Mouse (Mus musculus) frontal cortex, postnatal 10 days (tissue): ENCODE measurements around the gene Tkt.

Source experiments
- DNase-seq, 2 experiments: peaks; one replicate each; pipeline ENCODE4 v3.0.0; 2022; ENCODE audit warnings: low spot score in 2 of 2, mixed read lengths in 1 of 2

Gene Tkt

DNA sequence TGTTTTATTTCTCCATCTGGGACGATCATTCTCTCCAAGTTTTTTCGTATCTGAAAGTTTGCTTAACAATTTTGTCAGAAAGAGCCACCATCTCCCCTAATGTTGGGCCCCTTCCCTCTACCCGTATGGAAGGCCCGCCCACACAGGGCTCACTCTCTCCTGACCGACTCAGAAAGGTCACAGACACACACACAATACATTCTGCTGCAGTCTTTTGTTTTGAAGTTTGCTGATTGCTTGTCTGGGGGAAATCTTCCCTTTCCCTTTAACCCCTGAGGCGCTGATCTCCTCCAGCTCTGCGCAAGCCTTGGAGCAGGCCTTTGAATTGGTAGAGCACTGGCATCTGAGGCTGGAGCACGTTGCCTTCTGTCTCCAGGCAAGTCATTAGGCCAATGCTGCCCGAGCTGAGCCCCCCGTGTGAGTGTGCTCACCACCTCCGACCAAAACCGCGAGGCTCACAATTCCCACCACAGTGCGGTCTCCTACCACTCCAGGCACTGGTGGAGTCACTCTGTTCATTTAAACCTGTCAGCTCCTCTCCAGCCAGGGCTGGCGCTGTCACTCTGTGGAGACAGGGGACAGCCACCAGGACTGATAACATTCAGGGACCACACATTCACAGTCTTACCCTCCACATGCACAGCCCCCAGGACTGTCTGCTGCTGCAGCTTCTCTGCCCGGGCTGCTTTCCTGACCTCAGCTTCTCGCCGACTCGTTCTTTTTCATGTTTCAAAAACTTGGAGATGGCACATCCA is 36.5 kb downstream of the Tkt start:
- no peak for DNase-seq

DNA sequence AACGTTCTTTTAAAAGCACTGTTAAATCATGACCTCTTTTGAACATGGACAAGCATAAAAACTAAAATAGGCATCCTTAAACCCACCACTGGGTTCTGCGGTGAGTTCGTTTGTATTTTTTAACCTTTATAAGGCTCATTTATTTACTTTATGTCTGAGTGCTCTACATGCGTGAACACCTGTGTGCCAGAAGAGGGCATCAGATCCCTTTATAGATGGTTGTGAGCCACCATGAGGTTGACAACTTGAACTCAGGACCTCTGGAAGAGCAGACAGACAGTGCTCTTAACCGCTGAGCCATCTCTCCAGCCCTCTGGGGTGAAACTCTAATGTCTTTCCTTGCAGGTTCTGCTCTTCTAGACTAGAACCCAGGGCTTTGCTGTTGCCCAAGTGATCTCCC is 37.2 kb downstream of the Tkt start:
- DNase-seq, result no peak

DNA sequence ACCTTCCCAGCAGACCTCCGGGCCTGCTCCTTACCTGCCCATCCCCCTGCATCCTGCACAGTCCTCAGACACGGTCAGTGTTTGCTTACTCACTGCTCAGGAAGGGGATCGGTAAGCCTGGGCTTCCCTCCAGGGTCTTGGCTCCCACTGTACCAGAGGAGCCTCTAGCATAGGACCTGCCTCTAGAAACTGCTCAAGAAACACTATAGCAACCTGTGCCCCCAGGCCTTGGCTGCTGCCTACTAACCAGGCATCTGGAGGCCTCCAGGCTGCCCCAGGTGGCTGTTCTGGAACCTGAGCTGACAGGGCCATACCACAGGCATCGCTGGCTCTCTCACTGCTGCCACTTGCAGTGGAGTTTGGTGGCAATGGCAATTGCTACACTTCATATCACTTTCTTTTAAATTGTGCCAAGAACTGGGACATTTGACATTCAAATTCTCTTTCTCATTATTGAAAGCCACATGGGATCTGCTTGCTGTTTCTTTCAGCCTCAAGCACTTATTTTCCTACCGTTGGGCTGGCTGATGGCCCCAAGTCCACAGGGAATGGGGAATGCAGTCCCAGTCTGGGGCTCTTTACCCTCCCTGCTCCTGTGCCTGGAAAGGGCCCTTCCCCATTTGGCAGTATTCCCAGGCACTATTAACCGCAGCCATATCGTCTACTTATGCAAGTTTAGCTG is 38.8 kb downstream of the Tkt start:
- no peak for DNase-seq

DNA sequence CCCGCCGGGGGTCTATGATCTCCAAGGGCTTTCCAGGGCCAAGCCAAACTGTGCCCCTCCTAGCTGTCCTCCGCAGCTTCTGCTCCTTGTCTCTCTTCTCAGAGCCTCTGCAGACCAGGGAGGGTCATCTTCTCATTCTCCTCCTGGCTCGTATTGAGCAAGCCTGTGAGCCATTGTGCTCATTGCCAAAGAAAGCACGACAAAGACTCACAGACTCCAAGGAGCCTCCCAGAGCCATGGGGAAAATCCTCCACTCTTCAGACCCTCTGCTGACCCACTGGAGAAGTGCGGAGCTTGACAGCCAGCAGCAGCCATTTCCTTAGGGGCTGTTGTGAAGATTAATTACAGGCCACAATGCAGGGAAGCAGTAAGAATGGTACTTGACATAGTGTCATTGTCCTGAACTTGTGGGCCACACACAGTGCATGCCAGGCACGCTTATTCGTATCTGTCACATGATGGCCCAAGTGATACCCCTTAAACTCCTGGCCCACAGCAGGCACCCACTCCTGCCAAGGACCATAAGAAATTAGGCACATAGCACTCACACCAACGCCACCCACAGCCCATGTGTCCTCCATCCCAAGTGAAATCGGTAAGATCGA is 42.0 kb downstream of the Tkt start:
- DNase-seq, result no peak

DNA sequence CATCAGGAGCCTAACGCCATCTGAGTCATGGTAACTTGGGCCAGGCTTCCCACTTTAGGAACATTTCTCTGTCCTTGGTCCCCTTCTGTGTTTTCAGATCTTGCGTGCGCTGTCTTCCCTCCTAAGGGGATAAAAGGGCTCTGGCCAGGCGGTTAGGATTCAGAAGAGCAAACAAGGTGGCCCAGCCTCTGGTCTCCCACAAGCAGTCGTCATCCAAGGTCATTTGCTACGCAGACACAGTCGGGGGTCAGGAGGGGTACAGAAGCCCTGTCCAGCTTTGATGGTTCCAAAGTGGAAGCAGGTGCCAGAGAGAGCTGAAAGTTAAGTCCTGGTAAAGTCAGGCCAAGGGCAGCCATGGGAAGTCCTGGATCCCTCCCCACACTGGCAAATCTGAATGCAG is 42.8 kb downstream of the Tkt start:
- DNase-seq, result no peak

DNA sequence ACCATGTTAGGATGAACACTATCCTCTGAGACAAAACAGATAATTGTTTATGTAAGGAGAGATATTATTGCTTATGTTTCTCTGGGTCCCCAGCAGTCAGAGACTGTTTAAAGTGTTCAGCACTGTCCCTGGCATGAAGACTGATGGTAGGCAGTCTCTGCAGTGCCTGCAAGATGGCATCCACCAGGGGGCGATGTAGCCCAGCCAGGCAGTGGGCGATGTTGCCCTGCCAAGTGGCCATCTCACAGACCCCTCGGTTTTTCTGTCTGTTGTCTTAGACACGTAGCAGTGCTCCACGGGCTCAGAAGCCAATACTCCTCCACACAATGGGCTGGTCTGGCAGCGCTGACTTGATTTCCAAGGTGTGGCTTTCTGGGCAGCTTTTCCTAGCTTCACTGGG is 43.3 kb downstream of the Tkt start:
- DNase-seq, result peak; percentile 49 to 74

DNA sequence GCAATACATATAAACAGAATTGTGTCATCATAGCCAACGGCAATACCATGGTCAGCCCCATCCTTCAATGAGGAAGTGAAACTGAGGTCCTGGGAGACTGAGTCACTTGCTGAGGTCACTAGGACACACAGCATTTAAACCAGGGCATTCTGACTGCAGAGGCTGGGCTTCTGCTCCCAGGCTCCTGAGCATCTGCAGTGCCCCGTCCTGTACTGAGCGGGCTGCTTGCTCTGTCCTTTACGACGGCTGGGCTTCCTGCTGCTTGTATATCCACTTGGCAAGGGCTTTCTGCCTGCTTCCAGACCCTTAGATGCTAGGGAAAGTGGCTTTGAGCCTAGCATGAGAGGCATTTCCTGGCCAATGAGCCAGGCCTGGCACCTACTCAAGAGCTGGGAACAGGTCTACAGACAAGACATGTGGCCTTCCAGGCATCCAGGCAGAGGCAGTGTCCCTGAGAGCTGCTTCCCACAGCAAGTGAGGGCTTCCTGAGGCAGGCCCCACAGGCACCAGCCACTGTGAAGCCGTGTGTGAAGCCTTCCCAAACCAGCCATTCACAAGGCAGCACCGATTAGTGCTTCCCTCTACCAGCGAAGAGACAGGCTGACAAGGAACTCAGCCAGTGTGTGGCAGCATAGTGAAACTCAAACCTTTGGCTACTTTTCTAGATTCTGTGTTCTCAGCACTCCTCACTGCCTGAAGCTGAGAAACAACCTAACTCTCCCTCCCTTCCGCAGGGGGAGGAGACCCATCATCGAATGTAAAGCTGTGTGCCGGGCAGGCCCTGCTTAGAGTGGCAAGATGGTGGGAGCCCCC is 45.3 kb downstream of the Tkt start:
- DNase-seq, result peak; percentile 24 to 47

DNA sequence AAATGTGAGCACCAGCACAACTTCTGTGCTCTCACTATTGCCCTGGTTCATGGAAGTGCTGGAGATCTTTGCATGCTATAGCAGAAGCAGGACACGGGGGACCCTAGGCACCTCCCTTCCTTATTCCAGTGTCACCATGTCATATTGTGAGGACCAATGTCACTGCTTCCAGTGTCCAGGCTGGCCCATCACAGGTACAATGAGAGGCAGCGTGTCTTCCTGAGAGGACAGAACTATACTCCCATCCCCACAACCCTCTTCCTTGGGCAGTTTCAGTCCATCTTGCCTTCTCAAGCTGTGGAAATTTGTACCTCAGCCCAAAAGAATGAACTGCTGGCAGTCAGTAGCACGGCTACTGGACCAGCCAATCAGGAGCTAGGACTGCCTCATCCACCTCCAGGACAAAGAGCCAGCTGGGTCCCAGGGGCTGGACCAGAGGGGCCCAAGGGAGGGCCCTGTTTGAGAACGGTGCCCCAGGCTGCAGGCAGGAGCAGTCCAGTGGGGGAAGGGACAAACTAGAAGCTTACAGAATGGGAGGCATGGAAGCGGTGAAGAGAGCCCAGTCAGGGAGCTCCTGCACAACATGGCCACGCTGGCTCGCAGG is 46.0 kb downstream of the Tkt start:
- peak in 1 of 2 experiments; percentile 40 for DNase-seq

DNA sequence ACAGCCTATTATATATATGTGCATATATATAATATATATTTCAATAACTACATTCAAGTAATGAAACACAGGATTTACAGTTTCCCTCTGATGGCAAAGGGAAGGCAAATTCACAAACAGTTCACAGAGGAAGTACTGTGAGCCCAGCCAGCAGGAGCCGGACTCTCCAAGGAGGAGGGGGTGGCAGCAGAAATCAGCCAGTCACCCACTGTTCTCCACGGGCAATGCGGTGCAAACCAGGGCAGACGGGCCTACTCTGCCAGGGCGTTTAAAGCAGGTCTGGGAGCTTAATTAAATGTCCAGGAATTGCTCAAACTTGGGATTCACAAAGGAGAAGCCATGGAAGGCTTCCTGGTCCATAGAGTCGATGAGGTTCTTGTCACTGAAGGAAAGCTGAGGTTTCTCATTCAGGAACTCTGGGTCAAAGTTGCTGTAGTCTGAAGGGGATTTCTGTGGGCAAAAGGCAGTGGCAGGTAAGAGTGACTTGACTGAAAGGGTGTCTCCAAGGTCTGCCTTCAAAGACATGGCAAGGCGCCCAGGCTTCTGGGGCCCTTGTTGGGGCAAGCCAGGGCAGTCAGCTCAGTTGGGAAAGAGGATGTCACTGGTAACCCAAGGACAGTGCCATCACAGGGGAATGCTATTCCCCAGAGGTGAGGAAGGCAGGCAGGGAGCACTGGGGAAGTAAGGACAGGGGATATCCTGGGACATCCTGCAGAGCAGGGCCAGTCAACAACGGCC is 47.6 kb downstream of the Tkt start:
- DNase-seq, result no peak

DNA sequence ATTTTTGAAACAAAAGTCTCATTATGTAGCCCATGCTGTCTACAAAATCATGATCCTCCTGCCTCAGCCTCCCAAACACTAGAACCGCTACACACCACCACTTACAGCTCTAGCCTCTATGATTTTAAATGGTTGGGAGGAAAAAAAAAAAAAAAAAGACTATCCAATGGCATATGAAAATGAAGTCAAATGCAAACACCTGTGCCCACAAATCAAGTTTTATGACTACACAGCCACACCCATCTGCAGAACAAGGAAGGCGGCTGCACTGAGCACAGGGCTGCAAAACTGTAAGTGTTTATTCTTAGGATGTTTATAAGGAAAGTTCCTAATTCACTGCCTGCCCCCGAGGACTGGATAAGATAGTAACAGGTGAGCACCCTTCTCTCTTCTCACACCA is 48.2 kb downstream of the Tkt start:
- DNase-seq, result no peak

DNA sequence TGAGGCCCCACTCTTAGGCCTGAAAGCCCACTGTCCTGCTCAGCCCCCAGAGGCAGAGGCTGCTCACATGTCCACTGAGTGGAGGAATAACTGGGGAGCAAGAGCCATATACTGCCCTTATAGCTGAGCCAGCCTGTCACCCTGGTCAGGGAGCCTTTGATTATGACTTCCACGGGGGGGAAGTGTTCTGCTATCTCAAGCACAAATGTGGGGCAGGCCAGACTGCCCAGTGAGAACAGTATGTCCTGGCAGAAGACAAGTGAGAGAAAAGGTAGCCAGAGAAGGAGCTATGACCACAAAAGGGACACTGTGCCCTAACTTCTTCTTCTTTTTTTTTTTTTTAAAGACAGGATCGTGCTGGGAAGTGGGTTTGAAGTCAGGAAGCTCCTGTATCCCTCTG is 49.0 kb downstream of the Tkt start:
- no peak for DNase-seq

DNA sequence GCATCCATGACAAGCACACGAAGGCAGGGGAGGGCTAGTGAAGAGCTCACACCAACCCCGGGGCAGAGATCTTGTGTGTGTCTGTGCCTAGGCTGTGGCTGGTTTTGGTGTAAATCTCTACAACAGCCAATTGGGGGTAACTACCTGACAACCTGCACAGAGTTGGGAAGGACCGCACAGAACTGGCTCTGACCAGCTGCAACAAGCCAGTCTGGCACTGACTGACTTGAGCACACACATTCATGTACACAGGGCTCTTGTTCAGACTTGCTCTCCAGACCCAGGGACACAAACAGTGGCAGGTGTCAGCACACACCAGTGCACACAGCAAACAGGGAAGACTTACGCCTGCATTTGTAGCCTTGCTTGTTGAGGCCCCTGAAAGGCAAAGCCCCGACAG is 58.7 kb downstream of the Tkt start:
- DNase-seq, result no peak

DNA sequence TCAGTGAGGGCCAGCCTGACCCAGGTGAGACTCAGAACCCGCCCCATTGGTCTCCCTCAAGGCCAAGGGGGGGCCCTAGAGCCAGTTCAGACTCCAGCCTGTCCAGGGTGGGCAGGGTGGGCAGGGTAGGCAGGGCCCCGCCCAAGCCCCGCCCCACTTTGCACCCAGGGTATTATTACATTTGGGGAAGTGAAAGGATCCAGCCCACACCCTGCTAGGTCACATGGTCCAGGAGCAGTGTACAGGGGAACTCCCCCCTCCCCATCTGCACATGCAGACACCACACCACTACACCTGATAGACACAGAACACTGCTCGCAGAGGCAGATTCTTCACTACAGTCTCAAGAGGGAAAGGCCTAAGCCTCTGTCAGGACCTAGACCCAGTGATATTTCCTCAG is 59.5 kb downstream of the Tkt start:
- no peak for DNase-seq

DNA sequence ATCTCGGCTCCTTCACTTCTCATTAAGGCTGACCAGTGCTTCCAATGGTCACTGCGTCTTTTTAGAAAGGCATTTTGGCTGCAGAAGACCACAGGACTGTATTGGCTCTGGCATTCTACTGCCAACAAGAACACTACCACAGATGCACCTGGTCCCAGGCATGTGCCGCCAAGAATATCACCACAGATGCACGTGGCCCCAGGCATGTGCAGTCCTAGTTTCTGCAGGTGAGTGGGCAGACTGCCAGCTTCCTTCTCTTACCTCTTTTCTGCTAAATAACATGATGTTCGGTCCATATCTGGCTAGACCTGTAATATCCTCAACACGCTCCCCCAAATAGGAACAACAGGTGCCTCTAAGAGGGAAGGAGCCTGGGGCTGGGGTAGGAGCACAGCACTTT is 60.0 kb downstream of the Tkt start:
- DNase-seq, result no peak

DNA sequence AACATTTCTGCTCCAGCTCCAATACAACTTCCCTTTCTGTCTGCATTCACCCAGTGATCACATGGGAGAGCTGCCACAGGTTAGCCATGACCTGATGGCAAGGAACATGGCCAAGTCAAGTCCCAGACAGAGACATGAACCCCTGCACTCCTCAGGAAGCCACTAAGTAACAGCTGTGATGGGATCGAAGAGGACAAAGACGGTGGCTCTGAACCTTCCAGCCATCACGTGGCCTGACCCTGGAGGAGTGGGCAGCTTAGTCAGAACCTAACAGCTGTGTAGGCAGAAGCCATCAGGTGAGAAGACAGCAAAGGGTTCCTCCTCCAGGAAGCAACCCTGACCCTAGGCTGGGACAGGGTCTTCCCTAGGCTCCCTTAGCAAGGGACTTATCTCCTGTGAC is 61.3 kb downstream of the Tkt start:
- no peak for DNase-seq

DNA sequence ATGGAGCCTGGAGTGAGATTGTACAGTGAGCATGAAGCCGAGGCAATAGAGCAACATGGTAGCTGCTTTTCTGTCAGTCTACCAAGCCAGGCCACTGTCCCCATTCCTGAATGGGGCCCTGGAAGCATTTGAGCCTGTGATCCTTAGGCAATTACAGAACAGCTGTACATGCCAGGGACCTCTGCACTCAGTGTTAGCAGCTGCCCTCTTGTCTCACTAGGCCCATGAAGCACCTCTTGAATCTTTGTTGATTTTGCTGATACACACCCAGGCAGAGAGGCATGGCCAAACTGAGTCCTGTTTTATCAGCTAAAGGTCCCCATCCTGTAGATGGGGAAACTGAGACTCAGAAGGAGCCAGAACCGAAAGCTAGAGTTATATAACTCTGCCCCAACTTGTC is 62.1 kb downstream of the Tkt start:
- DNase-seq, result no peak

DNA sequence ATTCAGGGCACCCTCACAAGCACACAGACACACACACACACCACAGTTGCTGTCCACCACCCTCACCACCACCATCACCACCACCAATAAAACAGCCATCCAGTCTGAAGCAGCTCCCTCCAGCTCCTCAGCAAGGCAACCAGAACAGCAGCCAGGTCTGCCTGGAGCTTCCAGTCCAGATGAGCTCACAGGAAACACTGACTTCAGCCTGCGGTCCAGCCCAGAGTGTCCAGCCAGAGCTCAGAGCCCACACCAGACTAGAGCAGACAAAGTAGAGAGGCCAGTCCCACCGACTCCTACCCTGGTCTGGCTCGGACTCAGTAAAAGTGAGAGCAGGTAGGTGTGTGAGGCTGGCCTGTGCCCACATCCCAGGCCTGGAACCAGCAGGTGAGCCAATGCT is 62.8 kb downstream of the Tkt start:
- no peak for DNase-seq

DNA sequence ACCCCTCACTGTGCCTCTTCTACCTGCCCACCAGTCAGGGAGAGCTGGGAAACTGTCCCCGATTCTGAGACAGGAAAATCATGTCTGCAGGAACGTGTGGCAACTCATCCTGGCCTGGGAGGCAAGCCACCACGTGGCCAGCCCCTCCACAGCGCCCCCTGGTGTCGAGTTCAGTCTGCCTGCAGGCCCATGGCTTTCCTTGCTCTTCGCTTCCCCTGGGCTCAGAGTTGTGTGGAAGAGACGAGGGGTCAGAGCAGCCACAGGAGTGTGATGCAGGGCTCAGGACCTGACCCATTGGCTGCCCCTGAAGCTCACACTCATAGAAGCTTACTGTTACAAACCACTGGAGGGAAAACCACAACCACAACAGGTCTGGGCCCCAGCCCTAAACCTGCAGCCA is 64.4 kb downstream of the Tkt start:
- DNase-seq, result peak in 1 of 2 experiments; percentile 55

DNA sequence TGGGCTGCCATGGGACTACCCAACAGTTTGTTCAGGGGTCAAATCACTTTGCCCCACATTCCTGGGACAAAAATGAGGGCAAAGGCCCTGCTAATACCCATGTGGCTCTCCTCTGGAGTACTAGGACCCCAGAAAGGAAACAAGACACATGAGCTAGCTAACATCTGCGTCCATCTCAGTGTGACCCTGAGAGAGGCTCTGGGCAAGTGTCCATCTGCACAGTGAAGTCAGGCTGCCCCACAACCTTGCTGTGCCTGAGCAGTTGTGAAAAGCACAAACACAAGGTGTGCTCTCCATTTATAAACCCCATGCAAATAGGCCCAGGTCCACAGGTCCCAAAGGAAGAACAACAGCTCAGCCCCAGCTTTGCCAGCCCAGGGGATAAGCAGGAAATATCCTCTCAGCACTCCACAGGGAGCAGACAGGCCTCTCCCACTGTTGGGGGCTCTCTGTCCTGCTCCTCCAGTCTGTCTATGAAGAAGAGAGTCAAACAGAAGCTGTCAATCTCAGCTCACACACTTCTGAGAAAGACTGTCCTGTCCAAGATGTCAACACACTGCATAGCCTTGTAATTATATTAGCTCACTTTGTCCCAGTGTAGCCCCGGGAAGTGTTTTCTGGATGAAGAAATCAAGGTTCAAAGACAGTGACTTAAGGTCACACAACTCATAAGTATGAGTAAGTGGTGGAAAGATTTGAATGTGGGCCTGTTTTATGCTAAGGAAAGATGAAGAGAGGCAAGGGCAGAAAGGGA is 65.0 kb downstream of the Tkt start:
- DNase-seq, result no peak

DNA sequence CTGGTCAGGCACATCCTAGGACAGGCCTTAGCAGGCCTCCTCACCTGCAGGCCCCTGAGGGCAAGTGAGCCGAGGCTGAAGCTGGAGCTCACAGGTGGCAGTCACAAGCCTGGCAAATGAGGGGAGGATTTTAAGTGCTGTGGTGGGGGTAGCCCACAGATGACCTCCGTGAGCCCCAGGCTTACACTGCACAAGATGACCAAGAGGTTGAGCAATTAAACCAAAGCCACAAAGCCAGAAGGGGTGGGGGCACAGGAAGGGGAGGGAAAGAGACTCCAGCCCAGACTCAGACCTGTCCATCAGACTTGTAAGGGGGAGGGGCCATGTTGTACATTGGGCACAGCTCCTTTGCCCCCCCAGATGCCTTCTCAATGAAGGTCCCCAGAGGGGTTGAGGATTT is 68.6 kb downstream of the Tkt start:
- no peak for DNase-seq
